Mouse (Mus musculus): Measurements from ENCODE around the gene Cotl1. TPM values are rescaled to one million over a fixed set of nuclear protein-coding genes. Genes with fewer than 3 reads are reported as not detected.
A peak's percentile ranks its signal among the peaks of the same experiment; 100 is the strongest.

Gene Cotl1
- polyA plus RNA-seq, 1 experiment from 2014 or later, result 119 TPM

- Histone ChIP-seq H3K9me3 (no peaks in the 10 kb centered on the region), H3K9ac (no peak overlapping the region), H3K4me1 (0 out of 2 replicates have a peak, but pooled peaks cover 11% of the 10 kb centered on the region), H3K36me3 (no peaks in the 10 kb centered on the region), H3K27ac (no peak overlapping the region; the same call in 1 of the 2 replicates), H3K4me3 (replicated peaks) (no peak overlapping the region), H3K4me2 (no peak overlapping the region), H3K27me3 (replicated peaks) (no peaks in the 10 kb centered on the region)
- 77% methylated on average over 6 of the region's 6 CpGs for WGBS
- ATAC-seq (ENCODE audit: insufficient read depth, low FRiP score, low read depth), result no peak
These were observed 56.8 kb downstream of the Cotl1 start for GRCm38 (mm10) chr8:119783579-119783978.

GRCm38 (mm10) chr8:119782715-119783114 is 57.6 kb downstream of the Cotl1 start:
- Histone ChIP-seq H3K36me3 (no peaks in the 10 kb centered on the region), H3K27ac (no peak overlapping the region), H3K9ac (no peak overlapping the region), H3K27me3 (replicated peaks) (no peaks in the 10 kb centered on the region), H3K4me1 (peaks cover 14% of the 10 kb centered on the region; the same call in 1 of the 2 replicates), H3K4me3 (replicated peaks) (no peak overlapping the region), H3K4me2 (no peak overlapping the region), H3K9me3 (no peaks in the 10 kb centered on the region)
- WGBS, result 4% methylated on average over 5 of the region's 5 CpGs
- ATAC-seq (ENCODE audit: insufficient read depth, low FRiP score, low read depth), result no peak

- Histone ChIP-seq H3K27me3 (replicated peaks) (no peaks in the 10 kb centered on the region), H3K9me3 (no peaks in the 10 kb centered on the region), H3K4me2 (no peak overlapping the region), H3K36me3 (no peaks in the 10 kb centered on the region), H3K4me1 (peaks cover 24% of the 10 kb centered on the region), H3K27ac (no peak overlapping the region), H3K9ac (no peak overlapping the region), H3K4me3 (replicated peaks) (no peak overlapping the region)
- 49% methylated on average over 4 of the region's 4 CpGs for WGBS
- ATAC-seq (ENCODE audit: insufficient read depth, low FRiP score, low read depth), result 0 out of 2 replicates have a peak, but pooled peaks have one; percentile 7
These were observed 59.1 kb downstream of the Cotl1 start for GRCm38 (mm10) chr8:119781086-119781840.

GRCm38 (mm10) chr8:119780402-119781049 is 59.8 kb downstream of the Cotl1 start:
- H3K4me2 ChIP-seq, result no peak overlapping the region
- no peak overlapping the region for H3K4me3 ChIP-seq (replicated peaks)
- no peak overlapping the region for H3K27ac ChIP-seq
- no peaks in the 10 kb centered on the region for H3K9me3 ChIP-seq
- no peaks in the 10 kb centered on the region for H3K36me3 ChIP-seq
- H3K4me1 ChIP-seq, result peaks cover 24% of the 10 kb centered on the region
- 74% methylated on average over 9 of the region's 9 CpGs for WGBS
- H3K27me3 ChIP-seq (replicated peaks), result no peaks in the 10 kb centered on the region
- H3K9ac ChIP-seq, result no peak overlapping the region
- ATAC-seq (ENCODE audit: insufficient read depth, low FRiP score, low read depth), result no peak

GRCm38 (mm10) chr8:119779013-119779737 is 61.2 kb downstream of the Cotl1 start:
- peaks cover 24% of the 10 kb centered on the region for H3K4me1 ChIP-seq
- H3K4me2 ChIP-seq, result peak overlapping the region; percentile 84
- no peaks in the 10 kb centered on the region for H3K27me3 ChIP-seq (replicated peaks)
- H3K27ac ChIP-seq, result peak overlapping the region; percentile 72; the same call in 1 of the 2 replicates
- H3K36me3 ChIP-seq, result no peaks in the 10 kb centered on the region
- no peak overlapping the region for H3K9ac ChIP-seq
- ATAC-seq (ENCODE audit: insufficient read depth, low FRiP score, low read depth), result peak; percentile 1; the same call in 1 of the 2 replicates
- WGBS, result 24% methylated on average over 14 of the region's 14 CpGs
- H3K4me3 ChIP-seq (replicated peaks), result no peak overlapping the region
- H3K9me3 ChIP-seq, result no peaks in the 10 kb centered on the region

- H3K4me2 ChIP-seq, result peak within 1 kb of the TSS; percentile 84
- peak within 1 kb of the TSS; percentile 51 for H3K9ac ChIP-seq
- WGBS, result under 1% methylated on average over 18 of the region's 18 CpGs
- no peaks in the 10 kb centered on the region for H3K9me3 ChIP-seq
- peak; percentile 97 for ATAC-seq (ENCODE audit: insufficient read depth, low FRiP score, low read depth)
- peak within 1 kb of the TSS; percentile 73 for H3K27ac ChIP-seq
- H3K27me3 ChIP-seq (replicated peaks), result no peaks in the 10 kb centered on the region
- H3K4me1 ChIP-seq, result peaks cover 24% of the 10 kb centered on the region
- peak within 1 kb of the TSS; percentile 65 for H3K4me3 ChIP-seq (replicated peaks)
- no peaks in the 10 kb centered on the region for H3K36me3 ChIP-seq
These were observed 62.1 kb downstream of the Cotl1 start, which contains the start of gene Tldc1 for GRCm38 (mm10) chr8:119778263-119778662. TSS of gene Tldc1 (minus strand) at chr8:119778416.

- peak overlapping the region; percentile 84 for H3K4me2 ChIP-seq
- peak; percentile 8; the same call in 1 of the 2 replicates for ATAC-seq (ENCODE audit: insufficient read depth, low FRiP score, low read depth)
- H3K4me1 ChIP-seq, result peaks cover 24% of the 10 kb centered on the region
- peak overlapping the region; percentile 65 for H3K4me3 ChIP-seq (replicated peaks)
- peak overlapping the region; percentile 51 for H3K9ac ChIP-seq
- 14% methylated on average over 7 of the region's 7 CpGs for WGBS
- no peaks in the 10 kb centered on the region for H3K9me3 ChIP-seq
- H3K27ac ChIP-seq, result peak overlapping the region; percentile 73
- 0 out of 2 replicates have a peak, but pooled peaks cover 4% of the 10 kb centered on the region for H3K36me3 ChIP-seq
- no peaks in the 10 kb centered on the region for H3K27me3 ChIP-seq (replicated peaks)
These were observed 62.6 kb downstream of the Cotl1 start for GRCm38 (mm10) chr8:119777765-119778164.

GRCm38 (mm10) chr8:119776668-119777245 is 63.6 kb downstream of the Cotl1 start:
- H3K27ac ChIP-seq, result no peak overlapping the region
- H3K4me2 ChIP-seq, result no peak overlapping the region
- no peak for ATAC-seq (ENCODE audit: insufficient read depth, low FRiP score, low read depth)
- no peaks in the 10 kb centered on the region for H3K27me3 ChIP-seq (replicated peaks)
- H3K9me3 ChIP-seq, result no peaks in the 10 kb centered on the region
- H3K4me3 ChIP-seq (replicated peaks), result no peak overlapping the region
- peaks cover 24% of the 10 kb centered on the region for H3K4me1 ChIP-seq
- 0 out of 2 replicates have a peak, but pooled peaks cover 4% of the 10 kb centered on the region for H3K36me3 ChIP-seq
- H3K9ac ChIP-seq, result no peak overlapping the region
- whole genome bisulfite sequencing, result 77% methylated on average over 7 of the region's 7 CpGs

- H3K4me3 ChIP-seq (replicated peaks), result no peak overlapping the region
- no peak overlapping the region for H3K9ac ChIP-seq
- no peak overlapping the region for H3K27ac ChIP-seq
- peak; percentile 28; the same call in 1 of the 2 replicates for ATAC-seq (ENCODE audit: insufficient read depth, low FRiP score, low read depth)
- WGBS, result 62% methylated on average over 22 of the region's 22 CpGs
- H3K27me3 ChIP-seq (replicated peaks), result no peaks in the 10 kb centered on the region
- no peak overlapping the region for H3K4me2 ChIP-seq
- peaks cover 11% of the 10 kb centered on the region; the same call in 1 of the 2 replicates for H3K36me3 ChIP-seq
- H3K9me3 ChIP-seq, result no peaks in the 10 kb centered on the region
- H3K4me1 ChIP-seq, result 0 out of 2 replicates have a peak, but pooled peaks cover 3% of the 10 kb centered on the region
These were observed 74.4 kb downstream of the Cotl1 start for GRCm38 (mm10) chr8:119765761-119766444.

GRCm38 (mm10) chr8:119765311-119765710 is 75.0 kb downstream of the Cotl1 start:
- Histone ChIP-seq H3K27ac (no peak overlapping the region), H3K4me2 (no peak overlapping the region), H3K4me1 (0 out of 2 replicates have a peak, but pooled peaks cover 3% of the 10 kb centered on the region), H3K9me3 (no peaks in the 10 kb centered on the region), H3K9ac (no peak overlapping the region), H3K36me3 (peaks cover 11% of the 10 kb centered on the region; the same call in 1 of the 2 replicates), H3K27me3 (replicated peaks) (no peaks in the 10 kb centered on the region), H3K4me3 (replicated peaks) (no peak overlapping the region)
- no peak for ATAC-seq (ENCODE audit: insufficient read depth, low FRiP score, low read depth)
- WGBS, result 92% methylated on average over 10 of the region's 10 CpGs

Measured in stomach, embryonic 15.5 days (tissue).